Mouse (Mus musculus): ENCODE data around the gene Best3. TPM values are rescaled to one million over a fixed set of nuclear protein-coding genes. Genes with fewer than 3 reads are reported as not detected.

The Best3 gene
- polyA plus RNA-seq (2012; rRNA removed): 0.12 and 0.55 TPM in 2 replicates

GRCm38 (mm10) chr10:116986264-116987082, at the start of gene Best3:
Gene Best3, plus strand, starts transcription at chr10:116986314.

GRCm38 (mm10) chr10:116950009-116950769, 35.9 kb upstream of the Best3 start, which contains the start of gene Rab3ip:
Gene Rab3ip, minus strand, starts transcription at chr10:116950769.

GRCm38 (mm10) chr10:116972509-116972908, 13.6 kb upstream of the Best3 start, which contains the start of gene Gm10271:
Gene Gm10271, minus strand, starts transcription at chr10:116972609.

GRCm38 (mm10) chr10:117045175-117046056, 59.3 kb downstream of the Best3 start, which contains the start of gene Lrrc10:
Gene Lrrc10, plus strand, starts transcription at chr10:117045341.

GRCm38 (mm10) chr10:117063254-117064021, 77.3 kb downstream of the Best3 start, which contains the start of gene Cct2:
Gene Cct2, minus strand, starts transcription at chr10:117063814.

Other genes with a start within 250 kb of the Best3 start
- 0.05 and 0.24 TPM in 2 replicates for gene Myrfl, start 89.4 kb upstream of the Best3 start, polyA plus RNA-seq (2012; rRNA removed)
- gene Rab3ip, start 35.5 kb upstream of the Best3 start, polyA plus RNA-seq (2012; rRNA removed): 30.5 and 47.8 TPM in 2 replicates
- gene Gm10271, start 13.7 kb upstream of the Best3 start, polyA plus RNA-seq (2012; rRNA removed): not detected in 2 replicates
- 1.1 and 1.8 TPM in 2 replicates for gene Lrrc10, start 59.0 kb downstream of the Best3 start, polyA plus RNA-seq (2012; rRNA removed)
- gene Cct2, start 77.5 kb downstream of the Best3 start, polyA plus RNA-seq (2012; rRNA removed): 328 TPM in 2 replicates
- 22.6 and 35.0 TPM in 2 replicates for gene Frs2, start 162.2 kb downstream of the Best3 start, polyA plus RNA-seq (2012; rRNA removed)
- 136 and 193 TPM in 2 replicates for gene Yeats4, start 238.2 kb downstream of the Best3 start, polyA plus RNA-seq (2012; rRNA removed)